Mouse (Mus musculus) embryo, embryonic 11.5 days (tissue): ENCODE data around the gene Klf1.

Experiments
- DNase-seq: peaks from one replicate; pipeline ENCODE4 v3.0.0-alpha.2; 2012; ENCODE audit warnings: low read depth, low spot score

Gene Klf1

GRCm38 (mm10) chr8:84935489-84935888, 33.8 kb downstream of the Klf1 start:
- DNase-seq: no peak

- no peak for DNase-seq
Observed at GRCm38 (mm10) chr8:84936041-84936961, 34.6 kb downstream of the Klf1 start.

- DNase-seq: no peak
Observed at GRCm38 (mm10) chr8:84936962-84937546, 35.3 kb downstream of the Klf1 start, which contains the start of gene Mast1. Gene Mast1, minus strand, starts transcription at chr8:84937359.

- no peak for DNase-seq
Observed at GRCm38 (mm10) chr8:84937620-84938485, 36.1 kb downstream of the Klf1 start.

- no peak for DNase-seq
Observed at GRCm38 (mm10) chr8:84943699-84944098, 42.0 kb downstream of the Klf1 start.

- no peak for DNase-seq
Observed at GRCm38 (mm10) chr8:84944478-84945160, 42.9 kb downstream of the Klf1 start.

- DNase-seq: no peak
Observed at GRCm38 (mm10) chr8:84945235-84945632, 43.5 kb downstream of the Klf1 start.

- no peak for DNase-seq
Observed at GRCm38 (mm10) chr8:84945633-84946527, 44.2 kb downstream of the Klf1 start.

- DNase-seq: no peak
Observed at GRCm38 (mm10) chr8:84946528-84947240, 45.0 kb downstream of the Klf1 start, which contains the start of gene Rtbdn. Gene Rtbdn, plus strand, starts transcription at chr8:84946991.

- no peak for DNase-seq
Observed at GRCm38 (mm10) chr8:84947241-84947545, 45.5 kb downstream of the Klf1 start.

GRCm38 (mm10) chr8:84949753-84950152, 48.0 kb downstream of the Klf1 start:
- DNase-seq: no peak

- no peak for DNase-seq
Observed at GRCm38 (mm10) chr8:84952612-84953255, 51.0 kb downstream of the Klf1 start.
